Mouse (Mus musculus) left cerebral cortex, adult 11 months (tissue): Measurements from ENCODE around the gene Fars2.

Experiments used
- DNase-seq: peaks from one replicate; pipeline ENCODE4 v3.0.0; 2022; ENCODE audit warnings: low spot score

Fars2 gene

DNA sequence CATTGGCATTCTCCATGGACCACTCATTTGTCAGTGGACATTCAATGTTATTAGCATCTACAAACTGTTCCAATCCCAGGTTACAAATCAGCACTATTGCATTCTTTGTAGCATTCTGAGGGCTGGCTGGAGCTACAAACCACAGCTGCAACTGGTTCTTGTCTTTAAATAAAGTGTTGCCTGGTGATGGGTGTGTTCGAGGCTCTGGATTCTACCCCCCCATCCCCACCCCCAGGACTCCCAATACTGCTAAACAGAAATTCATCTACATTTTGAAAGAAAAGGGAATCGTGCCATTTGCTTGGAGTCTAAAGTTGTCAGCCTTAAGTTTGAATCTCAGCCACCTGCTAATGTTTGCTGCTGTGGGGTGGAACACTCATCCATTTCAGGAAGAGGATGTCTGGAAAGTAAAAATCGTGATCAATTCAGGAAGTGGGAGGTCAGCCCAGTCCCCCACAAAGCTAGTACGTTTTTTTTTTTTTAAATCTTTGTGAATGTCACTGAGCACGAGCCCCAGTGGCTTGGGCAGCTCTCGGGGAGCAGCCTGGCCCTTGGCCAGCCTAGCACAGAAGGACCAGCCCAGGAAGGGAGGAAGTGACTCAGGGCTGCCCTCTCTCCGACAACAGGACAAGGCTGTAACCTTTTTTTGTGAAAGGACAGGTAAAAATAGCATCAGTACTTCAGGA lies 578.4 kb downstream of the Fars2 start:
- no peak for DNase-seq

GRCm38 (mm10) chr13:36696351-36696771 lies 579.1 kb downstream of the Fars2 start:
- DNase-seq, result peak; percentile 36

DNA sequence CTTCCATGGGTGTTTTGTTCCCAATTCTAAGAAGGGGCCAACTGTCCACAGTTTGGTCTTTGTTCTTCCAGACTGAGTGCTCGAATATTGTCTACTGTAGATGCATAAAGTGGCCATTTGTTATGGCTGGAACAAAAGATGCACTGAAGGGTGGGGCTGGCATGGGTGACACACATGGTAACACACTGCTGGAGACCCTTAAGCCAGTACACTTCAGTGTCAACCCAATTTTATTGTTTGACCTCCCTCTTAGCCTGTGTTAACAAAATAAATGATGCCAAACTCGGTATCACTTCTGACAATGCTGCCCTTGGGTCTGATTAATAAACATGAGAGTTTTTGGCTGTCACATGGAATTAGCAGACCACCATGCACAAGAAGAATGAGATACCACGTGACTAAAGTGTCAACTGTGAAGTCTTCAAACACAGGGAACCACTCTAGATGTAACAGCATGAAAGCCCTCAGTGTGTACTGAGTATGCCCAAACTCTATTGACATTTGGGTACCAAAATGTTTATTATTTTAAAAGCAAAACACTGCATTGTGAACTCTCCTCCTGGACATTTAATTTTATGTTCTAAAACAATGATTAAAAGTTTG lies 590.0 kb downstream of the Fars2 start:
- no peak for DNase-seq

DNA sequence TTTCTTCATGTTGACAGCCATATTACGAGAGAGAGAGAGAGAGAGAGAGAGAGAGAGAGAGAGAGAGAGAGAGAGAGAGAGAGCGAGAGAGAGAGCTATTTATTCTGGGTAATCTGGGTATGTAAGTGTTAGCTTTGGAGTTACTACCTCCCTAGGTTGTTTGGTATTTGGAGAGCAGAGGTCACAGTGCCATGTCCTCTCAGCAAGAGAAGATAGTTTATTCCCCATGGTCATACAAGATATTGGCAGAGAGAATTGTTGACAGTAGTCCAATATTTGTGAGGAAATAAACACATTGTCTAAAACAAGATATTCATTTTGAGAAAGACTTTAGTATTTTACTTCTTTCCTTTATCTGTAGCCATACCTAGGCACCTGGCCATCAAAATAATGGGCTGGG lies 596.9 kb downstream of the Fars2 start:
- DNase-seq, result no peak

DNA sequence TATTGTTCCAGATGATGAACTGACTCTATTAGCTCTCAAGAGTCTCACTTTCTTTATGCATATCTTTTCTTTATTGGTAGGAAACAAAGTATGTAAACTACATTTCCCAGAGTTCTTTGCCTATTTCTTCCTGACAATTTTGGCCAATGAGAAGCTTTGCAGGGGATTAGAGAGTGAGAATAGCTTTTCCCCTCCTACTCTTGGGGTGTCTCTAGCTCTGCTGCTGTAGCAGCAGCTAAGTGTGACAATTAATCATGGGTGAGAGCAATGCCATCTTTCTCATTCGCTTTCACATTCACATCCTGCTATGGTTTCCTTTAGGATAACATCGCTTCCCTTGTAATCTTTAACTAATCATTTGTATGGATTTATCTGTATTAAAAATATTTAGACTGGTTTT lies 599.5 kb downstream of the Fars2 start:
- DNase-seq, result no peak

GRCm38 (mm10) chr13:36717376-36717775 lies 600.2 kb downstream of the Fars2 start:
- no peak for DNase-seq

- DNase-seq, result no peak
Measured at GRCm38 (mm10) chr13:36720297-36721017, 603.2 kb downstream of the Fars2 start.

DNA sequence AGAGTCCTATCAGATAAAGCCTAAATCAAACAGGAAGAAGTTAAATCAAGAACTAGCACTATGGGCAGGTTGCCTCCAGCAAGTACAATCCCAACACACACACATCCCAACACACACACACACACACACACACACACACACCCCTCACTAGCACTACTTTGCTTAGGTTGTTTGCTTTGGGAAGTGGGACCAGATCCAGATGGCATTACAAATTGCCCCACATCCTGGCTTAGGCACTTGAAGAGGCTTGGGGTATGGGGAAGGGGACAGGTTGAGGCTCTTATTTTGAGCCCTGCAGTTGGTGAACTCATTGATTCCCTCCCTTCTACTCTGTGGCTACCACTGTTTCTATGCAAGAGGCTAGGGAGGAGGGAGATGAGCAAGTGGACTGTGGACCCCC lies 605.1 kb downstream of the Fars2 start:
- no peak for DNase-seq

DNA sequence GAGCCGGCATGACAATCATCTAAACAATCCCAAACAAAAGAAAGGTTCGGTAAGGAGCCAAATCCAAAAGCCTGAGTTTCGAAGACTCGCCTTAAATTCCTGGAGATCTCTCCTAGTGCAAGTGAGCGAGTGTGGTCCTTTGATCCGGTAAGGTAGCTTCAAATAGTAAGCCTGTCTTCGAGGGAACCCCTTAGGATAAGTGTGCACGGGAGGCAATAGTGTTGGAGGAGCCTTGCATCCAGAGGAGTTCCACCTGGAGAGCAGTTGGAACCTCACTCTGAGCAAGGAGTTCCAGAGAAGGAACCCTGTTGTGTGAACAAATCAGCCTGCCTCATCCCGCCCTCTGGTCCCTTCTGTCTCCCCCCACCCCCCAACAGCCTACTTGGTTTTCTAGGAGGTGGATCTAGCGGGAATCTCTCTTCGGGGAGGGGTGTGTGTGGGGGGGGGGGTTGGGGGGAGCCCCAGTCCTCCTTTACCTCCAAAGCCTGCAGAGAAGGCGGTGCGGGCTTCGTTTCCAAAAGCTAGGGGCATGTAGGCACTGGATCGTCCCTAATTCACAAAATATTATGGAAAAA lies 606.6 kb downstream of the Fars2 start:
- no peak for DNase-seq

- DNase-seq, result no peak
Measured at GRCm38 (mm10) chr13:36724533-36725470, 607.6 kb downstream of the Fars2 start.

- no peak for DNase-seq
Measured at GRCm38 (mm10) chr13:36725881-36726280, 608.7 kb downstream of the Fars2 start.

- DNase-seq, result no peak
Measured at GRCm38 (mm10) chr13:36726551-36726950, 609.3 kb downstream of the Fars2 start.

GRCm38 (mm10) chr13:36726951-36727778 lies 610.0 kb downstream of the Fars2 start:
- DNase-seq, result no peak

DNA sequence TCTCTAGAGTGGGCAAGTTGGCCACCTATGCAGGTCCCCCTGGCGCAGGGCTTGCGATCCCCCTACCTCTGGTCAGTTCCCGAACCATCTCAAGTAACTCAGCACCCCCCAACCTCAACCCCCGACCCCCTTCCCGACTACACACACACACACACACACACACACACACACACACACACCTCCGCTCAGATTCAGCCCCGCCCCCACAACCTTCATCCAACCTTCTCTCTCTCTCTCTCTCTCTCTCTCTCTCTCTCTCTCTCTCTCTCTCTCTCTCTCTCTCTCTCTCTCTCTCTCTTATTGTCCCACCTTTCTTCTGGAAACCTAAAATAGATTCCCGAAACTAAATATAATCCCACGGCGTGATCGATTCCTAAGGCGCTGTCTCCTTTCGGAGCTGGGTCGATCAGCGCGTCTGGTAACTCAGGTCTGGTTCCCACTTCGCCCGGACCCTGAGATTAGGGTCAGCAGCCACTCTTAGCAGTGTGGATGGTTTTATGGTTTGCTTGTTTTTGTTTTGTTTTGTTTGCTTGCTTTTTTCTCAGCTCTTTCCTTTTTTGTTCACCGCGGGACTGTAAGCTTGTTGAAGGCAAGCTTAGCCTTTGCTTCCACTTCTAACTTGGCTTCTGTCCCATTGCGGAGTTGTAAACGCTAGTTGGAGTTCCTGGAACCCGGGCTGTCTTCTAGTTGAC lies 610.7 kb downstream of the Fars2 start:
- no peak for DNase-seq

DNA sequence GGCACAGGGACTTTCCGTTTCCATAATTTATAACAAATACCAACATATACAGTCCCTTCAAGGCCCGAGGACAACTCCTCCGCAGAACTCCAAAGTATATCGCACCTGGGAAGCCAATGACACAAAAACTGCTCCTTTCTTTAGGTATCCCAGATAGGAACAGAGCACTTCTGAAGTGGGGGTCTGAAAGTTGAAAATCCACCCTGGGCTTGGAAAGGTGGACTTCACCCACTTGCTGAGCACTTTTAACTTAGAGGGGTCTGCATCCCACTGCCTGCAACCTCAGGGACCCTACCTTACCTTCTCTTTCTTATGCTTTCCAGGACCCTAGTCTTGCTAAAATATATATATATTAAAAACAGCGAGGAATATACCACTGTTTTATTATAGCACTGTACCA lies 611.3 kb downstream of the Fars2 start:
- DNase-seq, result no peak

GRCm38 (mm10) chr13:36729731-36730340 lies 612.6 kb downstream of the Fars2 start:
- no peak for DNase-seq

GRCm38 (mm10) chr13:36730341-36730761 lies 613.1 kb downstream of the Fars2 start:
- DNase-seq, result no peak

GRCm38 (mm10) chr13:36731016-36731930 lies 614.1 kb downstream of the Fars2 start:
- no peak for DNase-seq
